Mouse (Mus musculus): ENCODE measurements around the gene Prim2.
A peak's percentile ranks its signal among the peaks of the same experiment; 100 is the strongest.
"Not testable (repeated sequence)": the region's sequence is repeated elsewhere in the genome, so short reads cannot be mapped to it uniquely, and the experiment has no call there.

Gene Prim2

DNA sequence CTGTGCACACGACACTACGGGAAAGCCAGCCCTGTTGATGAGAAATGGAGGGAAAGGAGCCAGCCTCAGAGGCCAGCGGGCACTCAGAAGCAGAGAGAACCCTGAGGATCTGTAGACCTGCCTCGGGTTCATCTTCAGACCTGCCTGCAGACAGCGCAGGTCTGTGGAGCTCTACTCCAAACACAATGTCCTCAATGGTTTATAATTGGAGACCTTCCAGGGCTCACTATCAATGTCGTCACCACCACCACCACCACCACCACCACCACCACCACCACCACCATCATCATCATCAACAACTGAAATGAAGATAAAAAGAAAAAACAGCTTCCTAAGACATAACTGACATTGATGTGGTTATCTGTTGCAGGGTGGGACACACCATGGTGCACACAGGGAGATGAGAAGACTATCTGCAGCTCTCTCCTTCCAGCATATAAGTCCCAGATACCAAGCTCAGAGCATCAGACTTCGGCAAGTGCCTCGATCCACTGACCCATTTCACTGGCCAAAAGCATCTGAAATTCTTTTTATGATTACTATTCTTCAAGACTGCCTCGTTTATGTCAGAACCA is 20.0 kb downstream of the Prim2 start:
- no peak for DNase-seq

DNA sequence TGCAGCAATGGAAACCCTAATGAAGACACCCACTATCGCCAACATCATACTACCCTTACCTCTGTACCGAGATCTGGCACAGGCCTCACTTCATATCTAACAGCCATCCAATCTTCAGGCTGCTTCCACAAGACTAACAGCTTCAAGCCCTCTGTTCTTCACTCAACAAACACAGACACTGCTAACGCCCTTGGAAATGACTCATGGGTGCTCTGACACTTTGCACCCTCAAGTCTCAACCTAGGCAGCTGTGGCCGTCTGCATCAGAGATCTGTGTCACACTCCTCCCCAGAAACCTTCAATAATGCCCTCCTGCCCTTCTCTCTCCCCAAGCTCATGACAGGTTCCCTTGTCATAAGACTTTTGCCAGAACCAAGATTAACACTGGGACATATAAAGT is 20.6 kb downstream of the Prim2 start:
- DNase-seq = no peak

DNA sequence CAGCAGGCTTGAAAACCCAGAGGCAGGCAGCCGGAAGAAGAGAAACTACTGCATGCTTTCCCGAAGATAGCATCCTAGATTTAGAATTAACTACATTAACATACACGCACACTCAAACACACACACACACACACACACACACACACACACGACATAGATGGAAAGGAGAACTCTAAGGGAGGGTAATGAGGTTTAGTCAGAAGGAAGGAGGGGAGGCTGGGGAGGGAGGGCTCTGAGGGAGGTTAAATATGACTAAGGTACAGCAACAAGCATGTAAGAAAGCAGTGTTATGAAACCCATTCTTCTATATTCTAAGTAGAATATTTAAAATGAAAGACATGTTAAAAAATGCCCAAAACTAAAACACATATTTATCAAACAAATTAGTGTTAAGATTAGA is 21.9 kb downstream of the Prim2 start:
- no peak for DNase-seq

DNA sequence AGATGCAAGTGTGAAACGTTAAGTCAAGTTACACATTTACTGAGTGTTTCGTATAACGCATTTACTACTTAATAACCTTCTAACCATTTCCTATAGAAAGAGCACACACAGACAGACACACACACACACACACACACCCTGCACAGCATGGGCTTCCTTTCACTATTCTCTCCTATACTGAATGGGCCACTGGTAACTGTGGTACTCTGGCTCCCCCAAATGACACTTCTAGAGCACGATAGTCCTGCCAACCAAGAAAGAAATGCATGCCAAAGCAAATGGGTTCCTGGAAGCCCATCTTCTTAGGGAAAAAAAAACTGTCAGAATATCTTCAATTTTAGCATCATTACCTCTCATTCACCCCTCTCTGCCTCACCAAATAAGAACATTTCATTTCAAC is 22.4 kb downstream of the Prim2 start:
- DNase-seq = peak; percentile 39

DNA sequence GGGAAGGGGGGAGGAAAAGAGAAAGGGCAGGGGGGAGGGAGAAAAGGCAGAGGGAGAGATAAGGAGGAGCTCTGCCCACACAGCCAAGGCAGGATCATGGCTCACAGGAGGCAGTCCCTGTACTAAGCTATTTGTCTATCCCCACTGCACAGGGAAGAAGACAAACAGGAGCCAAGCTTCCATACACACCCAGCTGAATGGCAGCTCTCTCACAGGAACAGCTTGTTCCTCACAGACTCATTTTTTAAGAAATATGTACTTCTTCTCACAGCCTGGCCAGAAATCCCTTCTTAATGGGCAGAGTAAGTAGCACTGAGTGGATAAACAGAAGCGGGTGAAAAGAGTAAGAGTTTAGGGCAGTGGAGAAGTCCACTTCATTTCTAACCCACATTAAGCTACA is 23.9 kb downstream of the Prim2 start:
- DNase-seq = no peak

DNA sequence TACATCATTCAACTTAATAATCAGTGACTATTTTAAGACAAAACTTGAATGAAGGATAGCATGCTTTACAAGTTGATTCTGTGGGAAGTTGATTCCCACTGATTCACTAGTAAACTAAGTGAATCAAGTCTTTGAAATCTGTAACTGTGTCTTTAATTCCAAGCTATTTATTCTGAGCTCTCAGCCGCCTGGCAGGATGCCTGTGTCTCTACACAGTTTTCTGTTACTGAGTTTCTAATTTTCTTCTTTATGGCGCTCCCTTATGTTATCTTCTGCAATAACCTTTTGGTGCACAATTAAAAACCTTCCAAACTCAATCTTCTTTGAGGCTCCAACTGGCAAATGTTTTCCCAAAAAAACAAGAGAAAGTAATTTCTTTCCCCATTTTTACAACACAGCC is 28.5 kb downstream of the Prim2 start:
- DNase-seq = peak; percentile 55

DNA sequence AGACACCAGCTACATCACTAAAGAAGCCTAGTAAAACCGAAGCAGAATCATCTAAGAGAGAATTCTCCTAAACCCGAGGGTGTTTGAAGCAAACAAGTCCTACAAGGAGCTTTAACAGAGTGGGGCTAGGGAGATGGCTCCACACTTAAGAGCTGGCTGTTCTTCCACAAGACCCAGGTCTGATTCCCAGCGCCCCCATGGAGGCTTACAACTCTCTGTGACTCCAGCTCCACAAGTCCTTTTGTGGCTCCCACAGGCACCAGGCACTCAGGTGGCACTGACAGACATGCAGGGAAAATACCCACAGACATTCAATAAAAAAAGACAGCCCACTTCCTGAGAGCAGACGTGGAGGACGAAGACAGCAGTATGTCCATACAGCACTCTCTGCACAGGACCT is 29.5 kb downstream of the Prim2 start:
- DNase-seq = no peak

DNA sequence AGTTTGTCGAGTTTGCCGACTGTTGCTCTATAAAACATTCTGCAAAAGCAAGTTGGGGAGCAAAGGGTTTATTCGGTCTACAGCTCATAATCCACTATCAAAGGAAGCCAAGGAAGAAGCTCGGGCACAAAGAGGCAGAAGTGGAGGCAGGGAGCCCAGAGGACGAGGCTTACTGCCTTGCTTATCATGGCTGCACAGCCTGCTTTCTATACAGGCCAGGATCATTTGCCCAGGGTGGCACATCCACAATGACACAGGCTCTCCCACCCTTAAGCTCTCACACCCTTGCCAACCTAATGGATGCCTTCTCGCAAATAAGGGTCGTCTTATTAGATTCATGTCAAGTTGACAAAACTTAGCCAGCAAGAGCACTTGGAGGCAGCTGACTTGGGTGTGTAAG is 30.4 kb downstream of the Prim2 start:
- no peak for DNase-seq

DNA sequence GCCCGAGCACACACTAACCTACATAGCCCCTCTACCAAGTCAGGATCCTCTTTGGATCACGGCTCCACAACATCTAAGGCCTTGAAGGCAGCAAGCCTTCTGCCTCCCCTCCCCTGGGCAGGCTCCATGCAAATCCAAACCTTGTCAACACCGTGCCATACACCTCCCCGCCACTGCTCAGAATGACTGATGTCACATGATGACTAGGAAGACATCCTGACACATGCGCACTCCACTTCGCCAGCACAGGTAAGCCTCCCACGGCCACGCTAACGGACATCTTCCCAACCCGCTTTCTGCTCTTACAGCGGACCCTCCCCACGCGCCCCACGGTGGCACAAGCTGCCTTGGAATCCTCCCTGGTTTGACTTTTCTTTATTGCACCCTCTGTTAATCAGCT is 31.8 kb downstream of the Prim2 start:
- DNase-seq = no peak

DNA sequence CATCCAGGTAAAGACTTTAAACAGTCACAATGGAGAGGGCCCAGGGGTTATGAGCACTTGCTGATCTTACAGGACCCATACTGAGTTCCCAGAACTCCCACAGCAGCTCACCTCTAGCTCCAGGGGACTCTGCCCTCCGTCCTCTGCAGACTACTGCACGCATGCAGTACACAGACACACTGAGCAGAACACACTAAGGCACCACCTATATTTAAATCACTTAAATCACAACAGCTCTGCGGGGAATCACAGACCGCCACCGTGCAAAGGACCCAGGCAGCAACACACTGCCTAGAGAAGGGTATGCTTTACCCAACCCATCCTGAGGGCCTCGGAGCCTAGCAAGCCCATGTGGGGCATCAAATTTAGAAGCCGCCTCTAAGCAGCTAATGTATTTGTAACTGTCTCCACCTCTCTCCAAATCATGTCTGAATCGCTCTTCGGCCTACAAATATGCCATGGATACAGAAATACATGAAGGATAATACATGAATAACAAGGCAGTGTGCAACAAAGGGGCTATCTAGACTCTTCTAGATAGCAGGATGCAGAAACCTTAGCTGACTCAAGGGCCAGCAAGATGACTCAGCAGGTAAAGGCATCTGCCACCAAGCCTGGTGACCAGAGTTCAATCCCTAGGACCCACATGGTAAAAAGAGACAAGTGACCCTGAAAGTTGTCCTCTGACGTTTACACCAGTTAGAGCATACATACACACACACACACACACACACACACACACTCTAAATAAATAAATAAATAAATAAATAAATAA is 33.0 kb downstream of the Prim2 start:
- DNase-seq = no peak

DNA sequence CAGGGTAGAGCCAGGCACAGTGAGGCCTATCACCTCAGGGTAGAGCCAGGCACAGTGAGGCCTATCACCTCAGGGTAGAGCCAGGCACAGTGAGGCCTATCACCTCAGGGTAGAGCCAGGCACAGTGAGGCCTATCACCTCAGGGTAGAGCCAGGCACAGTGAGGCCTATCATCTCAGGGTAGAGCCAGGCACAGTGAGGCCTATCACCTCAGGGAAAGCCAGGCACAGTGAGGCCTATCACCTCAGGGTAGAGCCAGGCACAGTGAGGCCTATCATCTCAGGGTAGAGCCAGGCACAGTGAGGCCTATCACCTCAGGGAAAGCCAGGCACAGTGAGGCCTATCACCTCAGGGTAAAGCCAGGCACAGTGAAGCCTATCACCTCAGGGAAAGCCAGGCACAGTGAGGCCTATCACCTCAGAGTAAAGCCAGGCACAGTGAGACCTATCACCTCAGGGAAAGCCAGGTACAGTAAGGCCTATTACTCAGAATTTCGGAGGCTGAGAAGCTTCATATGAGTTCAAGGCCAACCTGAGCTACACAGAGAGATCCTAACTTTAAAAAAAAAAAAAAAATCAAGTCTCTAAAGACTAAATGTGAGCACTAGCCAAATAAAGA is 38.5 kb downstream of the Prim2 start:
- not testable (repeated sequence) for DNase-seq

DNA sequence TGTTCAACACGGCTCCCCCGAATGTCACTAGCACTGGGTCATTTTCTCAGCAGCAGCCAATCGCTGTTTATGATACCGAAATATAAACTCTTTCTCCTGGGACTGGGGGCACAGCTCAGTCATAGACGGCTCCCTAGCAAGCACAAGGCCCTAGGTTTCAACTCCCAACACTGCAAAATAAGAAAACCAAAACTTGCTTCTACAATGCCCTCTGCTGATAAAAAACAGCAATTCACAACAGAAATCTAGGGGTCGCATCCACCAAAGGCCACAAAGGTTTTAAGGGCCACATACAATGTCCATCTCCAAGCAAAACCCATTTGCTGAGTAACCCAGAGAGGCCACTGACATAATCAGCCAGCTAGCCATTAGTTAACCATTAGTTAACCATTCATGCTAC is 41.8 kb downstream of the Prim2 start:
- no peak for DNase-seq

DNA sequence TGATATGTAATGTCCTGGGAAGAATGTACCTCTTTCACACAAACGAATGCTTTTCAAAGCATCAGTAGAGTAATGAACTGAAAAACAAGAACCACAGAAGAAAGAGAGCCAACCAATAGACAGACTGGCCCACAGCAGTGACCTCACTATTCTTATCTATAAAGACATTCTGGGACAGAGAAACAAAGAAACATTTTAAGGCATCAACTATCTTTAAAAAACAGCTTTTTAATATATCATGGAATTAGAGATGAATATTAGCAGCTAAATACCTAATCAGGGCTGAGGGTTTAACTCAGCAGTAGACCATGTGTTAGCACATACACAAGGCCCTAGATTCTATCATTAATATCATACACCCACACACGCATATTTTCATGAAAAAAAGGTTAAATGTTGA is 42.5 kb downstream of the Prim2 start:
- DNase-seq = no peak

DNA sequence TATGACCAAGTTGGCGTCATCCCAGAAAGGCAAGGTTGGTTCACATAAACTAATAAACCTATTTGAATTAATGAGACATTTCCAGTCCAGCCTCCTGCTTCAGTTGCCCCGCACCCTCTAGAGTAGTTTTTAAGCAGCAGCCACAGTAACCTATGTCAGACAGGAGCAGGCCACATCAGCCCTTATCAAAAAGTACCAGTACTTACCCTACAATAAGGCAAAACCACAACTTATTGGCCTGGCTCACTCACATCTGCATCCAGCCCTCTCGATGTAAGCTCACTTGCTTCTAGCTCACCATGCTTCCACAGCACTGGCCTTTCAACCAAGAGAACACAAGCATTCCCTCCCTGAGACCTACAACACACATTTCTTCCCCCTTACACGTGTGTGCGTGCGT is 44.7 kb downstream of the Prim2 start:
- DNase-seq = no peak

DNA sequence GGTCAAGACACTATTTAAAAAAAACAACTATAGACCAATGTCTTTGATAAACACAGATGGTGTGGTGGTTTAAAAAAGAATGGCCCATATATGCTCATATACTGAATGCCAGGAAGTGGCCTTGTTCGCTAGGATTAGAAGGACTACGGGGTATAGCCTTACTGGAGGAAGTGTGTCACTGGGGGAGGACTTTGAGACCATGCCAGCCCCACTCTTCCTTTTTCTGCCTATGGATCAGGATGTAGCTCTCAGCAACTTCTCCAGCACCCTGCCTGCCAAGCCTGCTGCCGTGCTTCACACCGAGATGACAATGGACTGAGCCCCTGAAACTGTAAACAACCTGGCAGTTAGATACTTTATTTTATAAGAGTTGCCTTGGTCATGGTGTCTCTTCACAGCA is 45.2 kb downstream of the Prim2 start:
- DNase-seq = no peak

DNA sequence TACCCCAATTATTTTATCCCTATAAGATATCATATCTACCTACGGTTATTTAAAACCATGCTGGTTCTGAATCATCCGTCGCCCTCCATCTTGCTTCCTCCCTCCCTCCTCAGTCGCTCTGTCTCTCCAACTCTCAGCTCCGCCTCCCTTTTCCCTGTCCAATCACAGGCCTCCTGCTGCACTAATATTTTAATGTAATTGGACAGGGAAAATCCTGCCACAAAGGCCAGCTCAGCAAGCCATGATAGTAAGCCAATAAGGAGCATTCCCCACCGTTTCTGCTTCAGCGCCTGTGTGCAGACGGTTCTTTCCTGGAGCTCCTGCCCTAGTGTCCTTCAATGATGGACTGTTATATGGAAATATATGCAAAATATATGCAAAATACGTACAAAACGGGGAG is 47.8 kb downstream of the Prim2 start:
- no peak for DNase-seq

DNA sequence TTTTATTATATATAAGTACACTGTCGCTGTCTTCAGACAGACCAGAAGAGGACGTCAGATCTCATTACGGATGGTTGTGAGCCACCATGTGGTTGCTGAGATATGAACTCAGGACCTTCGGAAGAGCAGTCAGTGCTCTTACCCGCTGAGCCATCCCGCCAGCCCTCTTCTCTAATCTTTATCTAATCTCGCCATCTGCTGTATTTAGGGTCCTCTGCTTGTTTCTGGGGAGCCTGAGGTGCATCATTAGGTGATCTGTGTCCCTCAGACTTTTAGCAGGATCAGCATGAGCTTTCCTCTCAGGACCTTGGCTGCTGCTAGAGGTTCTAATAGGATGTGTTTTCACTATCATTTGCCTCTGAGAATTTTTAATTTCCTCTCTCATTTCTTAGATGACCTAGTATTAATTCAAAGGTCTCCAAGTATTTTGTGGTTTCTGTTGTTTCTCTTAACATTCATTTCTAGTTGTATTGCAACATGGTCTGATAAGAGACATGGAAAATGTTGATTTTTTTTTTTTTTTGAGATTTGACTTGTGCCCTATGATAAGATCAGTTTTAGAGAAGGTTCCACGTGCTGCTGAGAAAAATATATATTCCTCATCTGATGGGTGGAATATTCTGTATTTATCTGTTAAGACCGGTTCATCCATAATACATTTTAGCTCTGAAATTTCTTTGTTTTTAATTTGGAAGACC is 49.4 kb downstream of the Prim2 start:
- no peak for DNase-seq

DNA sequence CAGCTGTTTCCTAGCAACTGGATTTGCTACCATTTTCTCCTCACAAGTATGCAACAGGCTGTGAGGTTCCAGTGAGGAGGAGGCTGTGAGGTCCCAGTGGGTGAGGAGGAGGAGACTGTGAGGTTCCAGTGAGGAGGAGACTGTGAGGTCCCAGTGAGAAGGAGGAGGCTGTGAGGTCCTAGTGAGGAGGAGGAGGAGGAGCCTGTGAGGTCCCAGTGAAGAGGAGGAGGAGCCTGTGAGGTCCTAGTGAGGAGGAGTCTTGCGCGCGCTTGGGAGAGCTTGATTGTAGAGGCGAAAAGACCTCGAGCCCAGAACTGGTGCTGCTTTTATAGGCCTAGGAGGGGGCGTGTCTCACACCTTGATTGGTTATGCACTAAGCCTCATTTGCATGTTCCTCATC is 53.0 kb downstream of the Prim2 start:
- DNase-seq = not testable (repeated sequence)

DNA sequence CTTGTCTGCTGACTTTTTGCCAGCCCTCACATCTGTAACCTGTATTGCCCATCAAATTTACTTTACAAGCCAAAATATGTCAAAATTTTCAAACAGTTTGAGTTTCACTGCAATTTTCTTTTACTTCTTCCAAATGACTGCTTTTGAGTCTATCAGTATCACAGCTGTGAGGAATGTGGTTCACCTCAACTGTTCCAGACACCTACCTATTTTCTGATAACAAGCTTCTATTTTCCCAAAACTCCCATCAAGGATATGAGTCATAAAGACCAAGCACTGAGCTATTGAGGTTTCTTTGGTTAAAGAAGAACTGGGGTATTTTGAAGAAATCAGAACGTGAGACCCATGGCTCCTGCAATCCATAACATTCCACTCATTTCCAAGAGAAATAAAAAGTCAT is 57.5 kb downstream of the Prim2 start:
- no peak for DNase-seq

DNA sequence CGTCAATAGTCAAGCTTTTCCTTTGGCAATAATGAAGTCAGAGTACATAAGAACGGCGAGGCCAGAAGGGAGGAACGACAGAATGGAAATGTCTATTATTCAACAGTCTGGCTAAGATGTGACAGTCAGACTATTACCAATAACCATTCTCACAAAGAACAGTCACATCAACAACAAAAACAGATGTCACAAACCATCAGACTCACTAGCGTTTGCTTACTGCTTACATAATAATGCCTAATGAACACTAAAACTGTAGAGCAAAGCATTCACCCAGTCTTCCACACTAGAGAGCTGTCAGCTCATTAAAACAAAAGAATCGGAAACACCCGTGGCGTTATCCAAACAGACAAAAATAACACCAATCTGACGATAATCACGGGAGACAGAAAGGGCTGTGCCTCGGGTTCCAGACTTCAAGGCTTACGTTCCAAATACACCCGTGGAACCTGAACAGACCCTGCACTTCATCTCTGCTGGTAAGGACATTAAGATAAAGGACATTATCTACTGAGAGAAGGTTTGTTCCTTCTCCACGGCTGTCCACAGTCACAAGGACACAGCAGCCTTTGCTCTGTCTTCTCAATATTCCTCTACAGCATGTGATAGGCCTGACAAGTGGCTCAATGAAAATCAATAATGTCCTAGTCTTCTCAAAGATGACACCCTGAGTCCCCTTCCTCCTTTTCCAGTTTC is 59.4 kb downstream of the Prim2 start:
- DNase-seq = no peak

DNA sequence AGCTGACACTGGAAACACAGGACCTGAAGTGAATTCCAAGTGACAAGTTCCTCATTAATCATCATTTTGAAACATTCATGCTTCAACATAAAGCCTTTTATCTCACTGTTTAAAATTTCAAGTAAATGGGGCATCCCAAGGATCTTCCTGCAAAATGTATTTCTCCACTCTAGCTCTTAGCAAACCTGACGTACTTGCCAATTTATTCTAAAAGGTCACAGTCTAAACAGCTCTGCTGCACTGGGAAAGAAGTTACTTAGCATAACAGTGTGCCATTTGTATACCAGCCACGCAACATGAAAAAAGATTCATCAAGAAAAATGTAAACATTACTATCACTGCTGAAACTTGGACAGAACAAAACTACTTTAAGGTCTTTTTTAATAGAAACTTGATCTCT is 61.5 kb downstream of the Prim2 start:
- DNase-seq = no peak

DNA sequence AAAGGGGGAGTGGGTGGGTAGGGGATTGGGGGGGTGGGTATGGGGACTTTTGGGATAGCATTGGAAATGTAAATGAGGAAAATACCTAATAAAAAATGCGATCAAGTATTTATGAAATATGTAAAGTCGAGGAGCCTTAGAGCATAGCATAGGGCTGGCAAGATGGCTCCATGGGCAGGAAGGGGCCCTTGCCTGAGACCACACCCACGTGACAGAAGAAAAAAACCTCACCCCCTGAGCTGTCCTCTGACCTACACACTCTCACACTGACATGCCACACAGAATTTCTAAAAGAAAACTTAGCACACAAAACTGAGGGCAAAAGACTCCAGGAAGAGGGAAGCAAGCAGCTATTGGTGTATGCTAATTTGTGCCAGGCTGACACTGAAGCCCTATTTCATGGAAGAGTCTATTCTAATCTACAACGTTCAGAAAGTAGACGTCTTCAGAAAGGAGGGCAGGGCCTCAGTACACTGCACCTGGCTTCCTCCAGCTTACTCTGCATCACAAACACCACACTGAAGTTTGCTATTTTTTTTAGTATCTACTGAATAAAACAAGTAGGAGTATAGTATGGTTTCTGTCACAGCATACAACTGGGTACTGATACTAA is 65.4 kb downstream of the Prim2 start:
- DNase-seq = no peak

DNA sequence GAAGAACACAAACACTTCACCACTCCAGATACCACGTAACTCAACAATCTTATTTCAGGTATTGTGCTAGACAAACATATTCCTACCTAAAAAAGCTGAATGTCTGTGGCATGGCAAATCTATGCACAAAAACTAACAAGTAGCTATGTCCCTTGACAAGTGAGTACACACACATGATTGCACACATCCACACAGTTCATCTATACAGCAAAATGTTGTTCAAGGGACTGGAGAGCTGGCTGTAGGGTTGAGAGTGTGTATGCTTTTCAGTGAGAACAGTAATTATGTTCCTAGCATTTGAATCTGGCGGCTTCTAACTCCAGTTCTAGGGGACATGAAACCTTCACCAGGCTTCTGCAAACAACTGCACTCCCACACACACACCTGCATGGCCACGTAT is 69.9 kb downstream of the Prim2 start:
- DNase-seq = no peak

Measured in right cerebral cortex, adult 18-20 months (tissue).